Mouse (Mus musculus): Measurements from ENCODE around the gene Psmd8. TPM values are rescaled to one million over a fixed set of nuclear protein-coding genes. Genes with fewer than 3 reads are reported as not detected.
"Not testable (repeated sequence)": the region's sequence is repeated elsewhere in the genome, so short reads cannot be mapped to it uniquely, and the experiment has no call there.

Psmd8 gene
- total RNA-seq, 2 experiments from 2014 or later: 131 to 133 TPM

DNA sequence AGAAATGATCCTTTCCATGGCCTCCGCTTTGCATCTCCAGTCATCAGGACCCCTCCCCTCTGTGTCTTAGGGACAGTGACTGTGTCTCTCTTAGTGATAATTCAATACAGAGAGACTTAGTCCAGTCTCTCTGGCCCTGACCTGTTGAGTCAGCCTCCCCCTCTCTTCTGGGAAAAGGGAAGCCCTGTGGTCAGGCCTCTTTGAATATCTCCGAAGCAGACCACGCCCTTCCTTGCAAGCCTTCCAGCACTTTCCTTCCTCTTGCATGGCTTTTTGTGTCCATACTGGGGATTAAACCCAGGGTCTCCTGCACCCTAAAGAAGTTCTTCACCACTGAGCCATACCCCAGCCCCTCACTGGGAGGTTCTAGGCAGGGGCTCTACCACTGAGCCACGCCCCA lies 36.5 kb downstream of the Psmd8 start:
- DNase-seq (ENCODE audit: low spot score in 2 of 2): no peak
- Histone ChIP-seq H3K4me3 (no peak overlapping the region), H3K27ac (no peak overlapping the region)
- no peak for TF ChIP-seq CTCF (conservative IDR thresholded peaks at IDR 0.05)

DNA sequence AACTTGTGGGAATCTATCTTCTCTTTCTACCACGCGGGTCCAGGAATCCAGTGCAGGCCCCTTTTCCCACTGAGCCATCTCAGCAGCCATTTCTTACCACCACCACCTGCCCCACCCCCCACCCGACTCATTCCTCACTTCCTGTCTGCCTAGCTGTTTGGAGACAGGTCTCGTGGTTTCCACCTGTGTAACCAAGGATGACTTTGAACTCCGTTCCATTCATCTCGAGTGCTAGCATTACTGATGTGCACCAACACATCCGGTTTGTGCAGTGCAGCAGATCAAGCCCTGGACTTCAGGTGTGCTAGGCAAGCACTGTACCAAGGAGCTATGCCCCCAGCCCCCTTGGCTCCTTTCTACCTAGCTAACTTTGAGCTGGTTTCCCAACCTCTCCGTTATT lies 39.1 kb downstream of the Psmd8 start:
- DNase-seq (ENCODE audit: low spot score in 2 of 2): no peak
- Histone ChIP-seq H3K4me3 (no peak overlapping the region), H3K27ac (no peak overlapping the region)
- TF ChIP-seq CTCF (conservative IDR thresholded peaks at IDR 0.05): no peak

DNA sequence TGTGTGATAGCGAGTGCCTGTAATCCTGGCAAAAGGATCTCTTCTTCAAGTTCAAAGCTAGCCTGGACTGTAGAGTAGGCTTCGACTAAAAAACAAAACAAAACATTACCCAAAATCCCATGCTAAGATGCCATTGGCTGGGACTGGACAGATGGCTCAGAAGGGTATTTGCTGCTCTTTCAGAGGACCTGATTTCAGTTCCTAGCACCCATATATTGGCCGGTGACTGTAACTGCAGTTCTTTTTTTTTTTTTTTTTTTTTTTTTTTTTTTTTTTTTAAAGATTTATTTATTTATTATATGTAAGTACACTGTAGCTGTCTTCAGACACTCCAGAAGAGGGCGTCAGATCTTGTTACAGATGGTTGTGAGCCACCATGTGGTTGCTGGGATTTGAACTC lies 41.3 kb downstream of the Psmd8 start:
- not testable (repeated sequence) for H3K4me3 ChIP-seq; DNase-seq (ENCODE audit: low spot score in 2 of 2); H3K27ac ChIP-seq

GRCm38 (mm10) chr7:29137429-29137828 lies 43.1 kb downstream of the Psmd8 start:
- no peak for DNase-seq (ENCODE audit: low spot score in 2 of 2)
- H3K4me3 ChIP-seq: no peak overlapping the region
- no peak for TF ChIP-seq CTCF (conservative IDR thresholded peaks at IDR 0.05)
- H3K27ac ChIP-seq: no peak overlapping the region

GRCm38 (mm10) chr7:29134693-29135386 lies 45.7 kb downstream of the Psmd8 start, which contains the start of gene Rasgrp4:
Rasgrp4 (plus strand) TSS chr7:29134851.
- DNase-seq (ENCODE audit: low spot score in 2 of 2): no peak
- no peak for TF ChIP-seq CTCF (conservative IDR thresholded peaks at IDR 0.05)
- Histone ChIP-seq H3K27ac (no peak within 1 kb of the TSS), H3K4me3 (no peak within 1 kb of the TSS; the same call in 1 of the 2 replicates)

GRCm38 (mm10) chr7:29134230-29134629 lies 46.3 kb downstream of the Psmd8 start:
- no peak overlapping the region for H3K4me3 ChIP-seq
- no peak for TF ChIP-seq CTCF (conservative IDR thresholded peaks at IDR 0.05)

GRCm38 (mm10) chr7:29128725-29129124 lies 51.8 kb downstream of the Psmd8 start:
- peak; percentile 71 for TF ChIP-seq CTCF (conservative IDR thresholded peaks at IDR 0.05)
- no peak overlapping the region for H3K4me3 ChIP-seq
- H3K27ac ChIP-seq: no peak overlapping the region
- no peak for DNase-seq (ENCODE audit: low spot score in 2 of 2)

More at GRCm38 (mm10) chr7:29134230-29134629, 46.3 kb downstream of the Psmd8 start:
- no peak overlapping the region for H3K27ac ChIP-seq
- DNase-seq (ENCODE audit: low spot score in 2 of 2): no peak

DNA sequence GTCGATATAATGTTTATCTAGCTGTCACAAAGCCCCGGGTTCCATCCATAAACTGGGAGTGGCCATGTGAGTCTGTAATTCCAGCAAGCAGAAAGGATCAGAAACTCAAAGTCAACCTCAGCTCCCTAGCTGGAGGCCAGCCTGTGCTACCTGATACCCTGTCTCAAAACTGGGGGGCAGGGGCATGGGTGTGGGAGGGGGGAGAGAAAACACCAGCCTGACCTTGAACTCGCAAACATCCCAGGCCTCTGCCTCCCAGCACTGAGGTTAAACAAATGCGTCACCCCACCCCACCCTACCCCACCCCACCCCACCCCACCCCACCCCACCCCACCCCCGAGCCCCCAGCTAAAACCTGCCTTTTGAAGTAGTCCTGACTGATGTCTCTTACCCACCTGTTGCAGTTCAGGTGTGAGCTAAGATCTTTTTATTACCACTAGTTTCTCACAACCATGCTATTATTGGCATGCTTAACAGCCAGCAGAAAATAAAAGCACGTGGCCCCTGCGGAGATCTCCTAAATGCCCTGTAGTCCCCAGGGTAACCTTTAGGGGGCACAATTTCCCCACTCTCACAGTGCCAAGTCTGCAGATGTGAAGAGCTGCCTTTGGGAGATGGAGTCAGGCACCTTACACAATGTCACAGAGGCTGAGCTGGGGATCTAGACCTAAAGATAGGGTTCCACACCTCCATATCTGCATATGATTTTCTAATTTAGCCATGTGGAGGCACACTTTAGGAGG lies 54.2 kb downstream of the Psmd8 start:
- TF ChIP-seq CTCF (conservative IDR thresholded peaks at IDR 0.05): peak; percentile 81
- H3K27ac ChIP-seq: no peak overlapping the region
- DNase-seq (ENCODE audit: low spot score in 2 of 2): peak in 1 of 2 experiments; percentile 53
- no peak overlapping the region for H3K4me3 ChIP-seq

GRCm38 (mm10) chr7:29124970-29125369 lies 55.5 kb downstream of the Psmd8 start, which contains the start of gene Ryr1:
Ryr1 (minus strand) TSS chr7:29125179.
- H3K4me3 ChIP-seq: no peak within 1 kb of the TSS
- no peak for DNase-seq (ENCODE audit: low spot score in 2 of 2)
- H3K27ac ChIP-seq: no peak within 1 kb of the TSS
- TF ChIP-seq CTCF (conservative IDR thresholded peaks at IDR 0.05): no peak

Other genes with a start within 250 kb of the Psmd8 start
- 100 to 1,000 TPM; 131 to 134 TPM for gene Actn4, start 218.4 kb downstream of the Psmd8 start, total RNA-seq (2021)
- 100 to 1,000 TPM; 198 to 202 TPM for gene Eif3k, start 198.8 kb downstream of the Psmd8 start, total RNA-seq (2021)
- 1 to 10 TPM in 1 of 2 experiments, under 1 TPM in 1; 0.90 to 1.8 TPM for gene Map4k1, start 198.7 kb downstream of the Psmd8 start, total RNA-seq (2021)
- 10 to 100 TPM; 19.6 to 23.3 TPM for gene Ryr1, start 55.5 kb downstream of the Psmd8 start, total RNA-seq (2021)
- under 1 TPM; 0.91 to 0.97 TPM for gene Rasgrp4, start 45.9 kb downstream of the Psmd8 start, total RNA-seq (2021)
- 10 to 100 TPM; 28.1 to 29.3 TPM for gene Fam98c, start 24.5 kb downstream of the Psmd8 start, total RNA-seq (2021)
- under 1 TPM; 0.88 to 0.95 TPM for gene Ggn, start 10.5 kb downstream of the Psmd8 start, total RNA-seq (2021)
- gene Spred3, start 10.3 kb downstream of the Psmd8 start, total RNA-seq (2021): 10 to 100 TPM; 46.9 to 48.1 TPM
- gene Catsperg1, start 33.3 kb upstream of the Psmd8 start, total RNA-seq (2021): 1 to 10 TPM; 1.2 to 2.4 TPM
- 1 to 10 TPM; 2.2 to 2.4 TPM for gene Kcnk6, start 51.8 kb upstream of the Psmd8 start, total RNA-seq (2021)
- 10 to 100 TPM; 40.7 to 42.9 TPM for gene Yif1b, start 57.6 kb upstream of the Psmd8 start, total RNA-seq (2021)
- gene 2200002D01Rik, start 67.8 kb upstream of the Psmd8 start, total RNA-seq (2021): under 1 TPM in 1 of 2 experiments, not detected in 1; 0.36 TPM
- 10 to 100 TPM; 18.3 to 21.7 TPM for gene Spint2, start 101.2 kb upstream of the Psmd8 start, total RNA-seq (2021)
- 10 to 100 TPM; 20.8 to 21.6 TPM for gene Ppp1r14a, start 108.6 kb upstream of the Psmd8 start, total RNA-seq (2021)
- 100 to 1,000 TPM; 106 to 113 TPM for gene Dpf1, start 123.2 kb upstream of the Psmd8 start, total RNA-seq (2021)

Data from layer of hippocampus, adult 2 months (tissue).